Mouse (Mus musculus) gastrocnemius, adult 8-10 months (tissue): ENCODE data around the gene Zbtb7b. TPM values are rescaled to one million over a fixed set of nuclear protein-coding genes. Genes with fewer than 3 reads are reported as not detected.

Experiments used
- DNase-seq, 2 experiments: peaks; one replicate each; pipeline ENCODE4 v3.0.0; 2022; ENCODE audit warnings: low spot score in 2 of 2
- total RNA-seq, 4 experiments: library from RNA; stranded (reverse); gene quantifications; 2 replicates each; pipeline ENCODE4 v1.2.4; 2022

The Zbtb7b gene
- total RNA-seq, 4 experiments from 2014 or later = 24.0 to 29.5 (median 27.7) TPM

DNA sequence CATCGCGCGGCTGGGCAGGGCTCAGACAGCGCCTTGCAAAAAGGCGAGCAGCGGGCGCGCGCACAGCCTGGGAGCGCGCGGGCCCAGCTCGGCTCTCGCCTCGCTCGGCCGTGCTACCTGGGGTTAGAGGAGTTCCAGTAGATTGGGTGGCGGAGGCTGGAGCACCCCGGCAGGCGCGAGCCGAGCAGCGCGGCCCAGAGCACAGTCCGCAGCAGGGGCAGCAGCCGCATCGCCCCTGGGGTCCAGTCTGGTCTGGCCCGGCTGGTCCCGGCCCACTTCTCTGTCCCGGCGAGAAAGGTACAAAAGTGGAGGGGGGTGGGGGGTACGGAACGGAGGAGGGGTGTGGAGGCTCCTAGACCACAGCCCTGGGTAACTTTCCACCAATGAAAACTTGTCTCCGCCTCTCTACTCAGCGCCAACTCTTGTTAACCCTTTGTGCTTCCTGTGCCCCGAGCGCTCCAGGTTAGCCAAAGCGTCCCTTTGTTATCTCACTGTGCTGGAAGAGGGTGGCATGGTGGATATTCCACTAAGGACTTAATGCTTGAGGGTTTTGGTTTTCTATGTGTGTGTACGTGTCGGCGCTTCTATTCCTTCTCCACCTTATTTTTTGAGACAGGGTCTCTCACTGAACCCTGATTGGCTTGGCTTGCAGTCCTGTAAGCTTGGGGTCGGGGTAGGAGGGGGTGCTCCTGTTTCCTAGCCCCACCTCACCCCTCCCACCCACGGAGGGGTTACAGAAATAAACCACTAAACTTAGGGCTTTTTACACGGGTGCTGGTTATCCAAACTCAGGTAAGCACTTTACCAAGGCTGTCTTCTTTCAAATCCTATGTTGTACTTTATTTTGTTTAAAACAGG is 56.6 kb downstream of the Zbtb7b start, which contains the start of gene Efna4:
Gene Efna4 (minus strand): TSS at position 308 of the 858 bp plus-strand sequence.
- no peak for DNase-seq

- no peak for DNase-seq
These were observed 57.4 kb downstream of the Zbtb7b start for GRCm38 (mm10) chr3:89337062-89337720.

- no peak for DNase-seq
These were observed 58.0 kb downstream of the Zbtb7b start for GRCm38 (mm10) chr3:89336529-89336928.

- DNase-seq = no peak
These were observed 61.5 kb downstream of the Zbtb7b start for GRCm38 (mm10) chr3:89333053-89333452.

DNA sequence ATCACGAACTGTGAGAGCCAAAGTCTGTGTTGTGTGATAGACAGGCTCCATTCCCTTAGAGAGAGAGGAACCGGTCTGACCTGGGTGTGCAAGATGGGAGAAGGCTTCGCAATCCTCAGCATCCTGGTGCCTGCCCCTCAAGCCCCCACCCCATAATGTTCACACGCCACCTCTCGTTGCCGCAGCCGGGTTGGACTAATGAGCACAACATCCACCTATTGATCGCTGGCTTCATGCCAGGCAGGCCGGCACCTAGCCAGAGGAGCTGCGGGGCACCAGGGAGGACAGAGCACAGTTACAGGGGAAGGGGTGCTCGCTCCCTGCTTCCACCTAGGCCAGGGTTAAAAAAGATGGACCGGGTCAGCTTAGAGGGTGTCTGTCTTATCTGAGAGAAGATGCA is 62.1 kb downstream of the Zbtb7b start:
- DNase-seq = no peak

DNA sequence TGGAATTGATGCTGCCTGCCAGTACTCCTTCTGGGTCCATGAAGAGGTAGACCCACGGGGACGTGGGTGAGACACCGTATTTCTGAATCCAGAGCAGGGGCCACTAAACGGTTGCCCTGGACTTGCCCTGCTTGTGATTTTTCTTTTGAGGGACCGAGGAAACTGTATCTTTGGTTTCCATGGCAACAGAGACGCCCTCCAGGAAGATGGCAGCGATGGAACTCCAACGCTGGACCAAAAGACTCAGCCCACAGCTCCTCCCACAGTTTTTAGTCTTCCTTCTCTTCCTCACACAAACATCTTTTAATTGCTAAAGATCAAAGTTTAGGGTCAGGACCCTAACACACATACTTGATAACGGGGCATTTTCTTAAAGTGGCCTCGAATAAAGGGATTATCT is 62.6 kb downstream of the Zbtb7b start:
- DNase-seq = no peak

DNA sequence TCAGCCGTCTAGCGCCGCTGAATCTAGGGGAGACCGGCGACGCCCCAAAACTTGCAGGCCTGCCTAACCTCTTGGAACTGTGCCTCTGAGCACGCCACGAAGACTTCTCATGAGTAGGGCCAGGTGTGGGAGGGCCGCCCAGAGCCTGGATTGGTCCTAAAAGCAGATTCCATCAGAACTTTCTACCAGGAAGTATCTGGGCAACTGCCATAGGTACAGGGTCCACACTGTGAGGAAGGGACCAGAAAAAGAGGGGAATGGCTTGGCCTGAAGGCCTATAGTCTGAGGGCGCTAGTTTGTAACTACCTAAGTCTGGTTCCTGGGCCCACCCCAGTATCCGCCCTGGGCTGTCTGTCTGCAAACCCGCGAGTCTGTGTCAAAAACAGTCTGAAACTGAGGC is 63.0 kb downstream of the Zbtb7b start:
- no peak for DNase-seq

GRCm38 (mm10) chr3:89330948-89331347 is 63.6 kb downstream of the Zbtb7b start:
- no peak for DNase-seq

- DNase-seq = no peak
These were observed 64.2 kb downstream of the Zbtb7b start for GRCm38 (mm10) chr3:89330346-89330745.

DNA sequence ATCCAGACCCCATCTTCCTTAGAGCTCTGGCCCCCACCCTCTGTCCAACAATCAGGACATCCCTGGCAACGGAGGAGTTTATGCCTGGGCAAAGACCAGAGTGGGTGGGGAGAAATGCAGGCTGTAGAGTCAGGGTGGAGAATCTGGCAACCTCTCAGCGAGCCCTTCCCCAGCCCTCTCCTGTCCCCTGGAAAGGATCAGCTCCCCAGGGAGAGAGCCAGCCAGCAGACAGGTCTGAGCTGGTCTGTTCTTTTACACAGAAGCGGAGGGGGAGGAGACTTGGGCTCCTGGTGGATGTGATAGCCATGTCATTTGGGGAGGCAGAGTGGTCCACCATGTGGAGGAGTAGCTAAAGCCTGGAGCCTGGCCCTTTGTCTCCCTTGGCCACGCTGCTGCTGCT is 66.0 kb downstream of the Zbtb7b start:
- DNase-seq = no peak

Other genes starting within 250 kb of the Zbtb7b start
- under 1 TPM in 3 of 4 experiments, not detected in 1; 0.44 to 0.68 (median 0.51) TPM for gene Hcn3, start 234.6 kb downstream of the Zbtb7b start, total RNA-seq
- 10 to 100 TPM; 13.6 to 21.5 (median 15.1) TPM for gene Clk2, start 230.0 kb downstream of the Zbtb7b start, total RNA-seq
- gene Scamp3, start 217.3 kb downstream of the Zbtb7b start, total RNA-seq = 10 to 100 TPM; 35.7 to 40.0 (median 37.3) TPM
- 10 to 100 TPM; 19.2 to 22.6 (median 20.3) TPM for gene Fam189b, start 211.6 kb downstream of the Zbtb7b start, total RNA-seq
- gene Gba, start 191.8 kb downstream of the Zbtb7b start, total RNA-seq = 10 to 100 TPM; 14.4 to 21.5 (median 19.2) TPM
- gene Thbs3, start 179.6 kb downstream of the Zbtb7b start, total RNA-seq = 1 to 10 TPM; 1.8 to 6.1 (median 3.4) TPM
- gene Mtx1, start 167.7 kb downstream of the Zbtb7b start, total RNA-seq = 10 to 100 TPM; 32.0 to 44.5 (median 38.3) TPM
- gene Muc1, start 165.7 kb downstream of the Zbtb7b start, total RNA-seq = 1 to 10 TPM in 1 of 4 experiments, under 1 TPM in 3; 0.24 to 1.0 (median 0.52) TPM
- 10 to 100 TPM; 64.7 to 88.3 (median 74.6) TPM for gene Krtcap2, start 148.8 kb downstream of the Zbtb7b start, total RNA-seq
- under 1 TPM; 0.10 to 0.45 (median 0.11) TPM for gene Trim46, start 148.5 kb downstream of the Zbtb7b start, total RNA-seq
- 10 to 100 TPM; 15.9 to 28.8 (median 19.6) TPM for gene Dpm3, start 135.4 kb downstream of the Zbtb7b start, total RNA-seq
- 1 to 10 TPM; 6.3 to 9.0 (median 7.7) TPM for gene Slc50a1, start 124.2 kb downstream of the Zbtb7b start, total RNA-seq
- 10 to 100 TPM in 1 of 4 experiments, 1 to 10 TPM in 3; 8.7 to 10.8 (median 8.8) TPM for gene Efna1, start 113.6 kb downstream of the Zbtb7b start, total RNA-seq
- gene Efna3, start 71.8 kb downstream of the Zbtb7b start, total RNA-seq = not detected
- gene Efna4, start 56.7 kb downstream of the Zbtb7b start, total RNA-seq = not detected
- gene Adam15, start 44.8 kb downstream of the Zbtb7b start, total RNA-seq = 10 to 100 TPM; 13.0 to 17.0 (median 16.4) TPM
- under 1 TPM in 1 of 4 experiments, not detected in 3; 0.13 TPM for gene Dcst2, start 32.8 kb downstream of the Zbtb7b start, total RNA-seq
- gene Dcst1, start 29.5 kb downstream of the Zbtb7b start, total RNA-seq = not detected
- 1 to 10 TPM in 1 of 4 experiments, not detected in 3; 2.8 TPM for gene Lenep, start 8.0 kb upstream of the Zbtb7b start, total RNA-seq
- 10 to 100 TPM; 37.8 to 46.1 (median 41.6) TPM for gene Flad1, start 17.1 kb upstream of the Zbtb7b start, total RNA-seq
- gene Cks1b, start 23.6 kb upstream of the Zbtb7b start, total RNA-seq = 1 to 10 TPM; 2.3 to 3.4 (median 2.6) TPM
- 10 to 100 TPM; 14.1 to 20.6 (median 17.7) TPM for gene Shc1, start 23.7 kb upstream of the Zbtb7b start, total RNA-seq
- gene Pygo2, start 35.4 kb upstream of the Zbtb7b start, total RNA-seq = 10 to 100 TPM in 3 of 4 experiments, 1 to 10 TPM in 1; 9.2 to 12.3 (median 10.1) TPM
- gene Pbxip1, start 41.9 kb upstream of the Zbtb7b start, total RNA-seq = 100 to 1,000 TPM; 248 to 302 (median 260) TPM
- gene Pmvk, start 59.8 kb upstream of the Zbtb7b start, total RNA-seq = 1 to 10 TPM; 4.8 to 8.6 (median 6.6) TPM
- gene Kcnn3, start 125.4 kb upstream of the Zbtb7b start, total RNA-seq = 1 to 10 TPM; 1.3 to 2.3 (median 1.8) TPM